Mouse (Mus musculus) R1 (cell line): ENCODE results near the gene Sorcs1.
A peak's percentile ranks its signal among the peaks of the same experiment; 100 is the strongest.

Experiments used
- DNase-seq: peaks from one replicate; pipeline ENCODE4 v3.0.0-alpha.2; 2018; ENCODE audit warnings: low read depth, low spot score

The Sorcs1 gene

DNA sequence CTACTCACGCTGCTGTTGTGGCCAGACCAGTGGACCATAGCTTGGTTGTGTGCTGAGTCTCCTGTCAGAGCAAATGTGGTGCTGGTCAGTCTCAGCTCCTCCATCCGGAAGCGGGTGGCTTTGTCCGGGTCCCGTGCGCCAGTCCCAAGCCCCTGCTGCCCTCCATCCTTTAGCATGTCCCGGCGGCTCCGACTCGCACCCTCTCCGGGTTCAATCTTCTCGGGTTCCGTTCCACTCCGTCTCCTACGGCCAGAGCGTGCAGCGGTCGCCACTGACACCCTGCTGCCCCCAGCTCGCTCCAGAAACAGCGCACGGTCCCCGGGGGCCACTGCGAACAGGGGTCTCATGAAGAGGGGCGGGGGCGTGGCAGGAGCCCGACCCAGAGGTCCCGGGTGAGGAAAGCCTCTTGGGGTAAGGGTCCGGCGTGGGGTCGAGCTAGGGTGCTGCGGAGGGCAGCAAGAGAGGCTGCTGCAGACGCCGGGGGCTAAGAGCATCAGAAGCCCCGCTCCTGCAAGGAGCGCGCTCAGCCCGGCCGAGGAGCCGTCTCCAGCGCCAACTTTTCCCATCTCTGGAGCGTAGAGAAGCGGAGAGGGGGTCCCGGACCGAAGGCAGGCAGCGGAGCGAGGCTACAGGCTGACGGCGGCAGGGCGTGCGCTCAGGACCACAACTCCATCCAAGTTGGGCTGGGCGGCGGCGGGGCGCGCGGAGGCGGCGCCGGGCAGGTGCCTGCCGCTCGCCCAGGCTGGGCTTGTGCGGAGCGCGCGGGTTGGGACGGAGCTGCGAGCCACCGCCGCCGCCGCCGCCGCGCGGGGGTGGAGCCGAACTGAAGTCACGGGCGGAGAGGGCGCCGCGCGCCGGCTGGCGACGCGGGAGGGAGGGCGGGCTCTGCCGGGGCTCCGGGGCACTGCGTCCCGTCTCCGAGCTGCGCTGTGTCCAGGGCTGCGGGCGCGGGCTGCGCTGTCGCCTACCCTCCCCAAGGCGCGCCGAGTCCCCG is at the start of gene Sorcs1:
Gene Sorcs1, minus strand, starts transcription at position 744 of the 994 bp plus-strand sequence.
- peak; percentile 66 for DNase-seq

DNA sequence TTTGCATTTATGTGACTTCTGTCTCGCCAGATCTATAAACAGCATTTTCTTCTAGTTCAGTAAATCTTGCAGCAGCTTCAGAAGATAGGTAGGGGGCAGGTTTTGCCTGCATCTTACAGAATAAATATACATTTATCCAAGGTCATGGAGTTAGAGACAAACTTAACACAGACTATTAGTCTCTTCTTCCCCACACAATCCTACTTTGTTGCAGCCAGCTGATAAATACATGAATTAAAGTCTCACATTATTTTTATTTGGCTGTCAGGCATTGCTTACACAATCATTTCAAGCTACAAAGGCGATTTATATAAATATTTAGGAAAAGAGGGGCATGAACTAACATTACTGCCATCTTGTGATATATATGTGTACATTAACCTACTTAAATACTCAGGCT is 4.8 kb upstream of the Sorcs1 start:
- no peak for DNase-seq

DNA sequence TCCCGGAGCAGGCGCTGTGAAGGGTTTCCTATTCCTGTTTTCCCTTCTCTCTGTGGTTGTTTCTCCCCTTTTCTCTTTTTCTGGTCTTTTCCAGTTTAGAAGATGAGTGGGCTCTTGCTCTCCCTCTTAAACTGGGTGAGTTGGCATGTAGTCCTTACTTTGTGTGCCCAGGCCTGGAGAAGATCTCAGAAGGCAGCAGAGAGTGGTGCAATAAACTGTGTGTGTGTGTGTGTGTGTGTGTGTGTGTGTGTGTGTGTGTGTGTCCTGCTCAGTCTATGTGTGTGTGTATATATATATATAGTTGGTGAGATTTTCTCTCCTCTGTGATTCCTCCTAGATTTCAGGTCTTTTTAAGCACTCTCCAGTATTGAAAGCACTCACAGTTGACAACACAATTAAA is 500 bp upstream of the Sorcs1 start:
- no peak for DNase-seq

GRCm38 (mm10) chr19:50676578-50677524 is 1.6 kb downstream of the Sorcs1 start:
- DNase-seq = no peak

DNA sequence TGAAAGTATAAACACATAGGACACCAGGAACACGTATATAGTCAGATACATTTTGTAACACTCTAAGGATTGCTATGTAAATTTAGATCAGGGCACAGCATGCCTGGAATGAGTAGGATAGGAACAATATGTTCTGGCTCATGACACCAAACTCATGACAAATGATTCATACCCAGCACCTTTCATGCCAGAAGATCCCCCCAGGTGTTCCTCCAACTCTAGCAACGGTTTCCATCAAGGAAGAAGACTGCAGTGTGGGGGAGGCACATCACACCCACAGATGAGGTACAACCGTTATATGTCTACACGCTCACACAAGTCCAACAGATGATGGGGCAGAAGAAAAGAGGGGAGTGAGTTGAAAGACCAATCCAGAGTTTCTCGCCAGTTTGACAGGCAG is 3.5 kb downstream of the Sorcs1 start:
- DNase-seq = no peak

DNA sequence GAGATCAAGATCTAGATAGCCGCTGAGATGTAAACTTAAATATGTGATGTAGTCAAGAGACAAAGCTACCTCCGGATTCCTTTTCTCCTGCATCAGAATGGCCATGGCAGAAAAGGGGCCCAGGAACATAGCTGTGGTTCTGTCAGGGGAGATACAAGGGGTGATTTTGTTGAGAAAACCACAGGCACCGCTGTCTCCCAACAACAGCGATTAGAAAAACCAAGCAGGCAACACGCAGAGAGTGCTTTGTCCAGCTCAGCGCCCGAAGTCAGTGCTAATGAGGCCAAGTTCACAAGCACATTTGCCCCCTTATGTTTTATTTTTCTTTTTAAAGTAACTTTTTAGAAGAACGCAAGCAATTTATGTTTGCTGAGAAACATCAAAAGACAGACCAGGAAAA is 10.9 kb downstream of the Sorcs1 start:
- no peak for DNase-seq

DNA sequence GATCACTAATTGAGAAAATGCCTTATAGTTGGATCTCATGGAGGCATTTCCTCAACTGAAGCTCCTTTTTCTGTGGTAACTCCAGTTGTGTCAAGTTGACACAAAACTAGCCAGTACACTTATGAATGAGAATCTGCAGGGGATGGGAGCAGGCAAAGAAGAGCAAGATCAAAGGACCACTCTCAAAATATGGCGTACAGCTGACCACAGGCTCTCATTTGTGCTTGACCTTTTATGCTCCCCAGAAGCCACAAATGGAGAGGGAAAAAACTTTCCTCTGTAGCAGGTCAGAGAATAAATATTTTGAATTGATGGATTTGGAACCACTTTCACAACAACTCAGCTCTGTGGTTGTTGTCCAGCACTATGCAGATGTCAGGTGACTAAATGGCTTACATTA is 14.1 kb downstream of the Sorcs1 start:
- no peak for DNase-seq

DNA sequence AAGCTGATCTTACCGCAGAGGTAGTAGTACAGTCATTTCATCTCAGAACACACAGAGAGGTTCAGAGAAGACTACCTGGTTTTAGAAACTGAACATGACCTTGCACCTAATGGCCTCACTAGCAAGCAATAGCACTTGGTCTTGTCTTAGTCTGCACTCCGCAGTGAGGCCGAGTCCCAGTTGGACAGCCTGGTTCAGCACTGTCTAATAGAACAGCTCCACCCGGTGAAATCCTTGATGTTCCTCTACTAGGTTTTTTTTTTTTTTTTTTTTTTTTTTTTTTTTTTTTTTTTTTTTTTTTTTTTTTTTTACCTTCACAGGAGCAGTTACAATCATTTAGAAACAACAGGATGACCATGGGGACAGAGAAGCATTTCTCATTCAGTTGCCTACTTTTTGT is 19.3 kb downstream of the Sorcs1 start:
- DNase-seq = peak; percentile 38

DNA sequence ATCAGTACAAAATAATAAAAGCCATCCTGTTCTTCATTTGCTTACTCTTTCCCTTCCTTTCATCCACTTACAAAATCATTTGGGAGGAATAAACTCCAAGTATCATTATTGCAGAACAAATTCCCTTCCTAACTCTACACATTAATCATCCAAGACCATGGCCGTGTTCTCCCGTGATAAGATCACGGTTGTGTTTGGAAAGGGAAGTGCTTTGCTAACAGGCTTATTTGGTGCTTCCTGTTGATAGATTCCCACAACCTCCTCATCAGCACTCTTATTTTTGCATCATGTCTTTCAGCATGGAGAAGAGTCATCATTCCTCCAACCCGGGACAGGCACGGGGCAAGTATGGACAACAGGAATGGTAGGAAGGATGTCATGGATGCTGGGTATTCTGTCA is 25.7 kb downstream of the Sorcs1 start:
- no peak for DNase-seq

- peak; percentile 78 for DNase-seq
Observed at GRCm38 (mm10) chr19:50643836-50644235, 34.6 kb downstream of the Sorcs1 start.

DNA sequence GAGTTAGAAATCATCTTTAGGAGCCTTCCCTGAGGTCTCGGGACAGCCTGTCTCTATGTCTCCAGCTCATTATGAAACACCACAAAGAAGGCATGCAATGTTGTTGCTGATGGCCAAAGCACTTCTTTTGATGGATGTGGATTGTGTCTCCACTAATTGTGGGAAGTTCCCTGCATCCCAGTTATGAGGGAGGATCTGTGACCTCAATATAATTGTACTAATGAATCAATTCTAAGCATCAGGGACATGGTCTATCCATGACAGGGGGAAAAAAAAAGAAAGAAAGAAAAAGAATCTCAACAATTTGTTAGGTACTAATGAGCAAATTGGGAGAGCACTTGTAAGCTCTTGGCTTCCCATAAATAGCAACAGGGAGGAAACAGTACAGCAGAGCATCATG is 36.3 kb downstream of the Sorcs1 start:
- no peak for DNase-seq

DNA sequence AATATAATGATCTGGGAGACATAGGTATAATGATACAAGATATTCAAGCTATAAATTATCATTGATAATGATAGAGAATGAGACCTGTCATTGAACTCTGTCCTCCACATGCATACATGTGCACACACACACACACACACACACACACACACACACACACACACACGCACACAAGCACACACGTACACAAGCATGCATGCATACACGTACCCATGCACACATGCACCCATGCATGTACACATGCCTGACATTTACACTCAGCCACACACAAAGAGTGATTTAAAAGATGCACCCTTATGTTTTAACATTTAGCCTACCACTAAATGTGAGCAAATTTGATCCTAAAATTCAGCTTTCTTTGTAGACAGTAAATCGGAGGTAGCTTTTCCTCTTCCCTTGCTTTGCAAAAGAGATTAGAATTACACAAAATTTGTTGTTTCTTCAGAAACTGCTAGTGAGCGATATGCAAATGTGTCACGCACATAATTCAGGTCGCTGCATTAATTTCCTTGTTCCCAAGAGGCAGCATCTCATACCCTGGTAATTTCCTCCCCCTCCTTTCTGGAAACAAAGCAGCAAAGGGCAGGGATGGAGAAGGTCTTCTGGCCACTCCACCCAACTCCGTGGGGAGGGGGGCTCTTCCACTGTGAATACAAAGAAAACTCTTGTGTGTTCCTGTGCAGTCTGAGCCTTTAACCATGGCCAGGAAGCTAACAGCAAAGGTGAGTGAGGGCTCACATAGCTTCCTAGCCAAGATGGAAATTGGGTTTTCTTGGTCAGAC is 38.0 kb downstream of the Sorcs1 start:
- DNase-seq = no peak

DNA sequence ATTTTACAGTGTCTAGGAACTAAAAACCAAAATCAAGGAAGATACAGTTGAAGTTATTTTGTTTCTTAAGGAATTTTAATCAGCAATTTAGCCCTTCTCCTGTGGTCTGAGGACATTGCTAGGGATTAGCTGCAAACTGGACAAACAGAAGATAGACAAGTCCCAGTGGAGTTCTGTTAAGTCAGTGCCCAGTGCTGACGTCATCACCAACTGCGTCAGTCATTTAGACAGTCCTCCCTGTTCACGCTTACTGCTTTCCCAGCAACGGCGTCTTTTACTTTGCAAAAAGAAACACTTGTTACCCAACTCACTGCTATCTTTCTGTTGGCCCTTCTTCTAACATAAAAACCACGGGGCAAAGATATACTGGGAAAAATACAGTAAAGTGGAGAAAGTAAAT is 40.3 kb downstream of the Sorcs1 start:
- no peak for DNase-seq

- DNase-seq = peak; percentile 38
Observed at GRCm38 (mm10) chr19:50614013-50614412, 64.4 kb downstream of the Sorcs1 start.

DNA sequence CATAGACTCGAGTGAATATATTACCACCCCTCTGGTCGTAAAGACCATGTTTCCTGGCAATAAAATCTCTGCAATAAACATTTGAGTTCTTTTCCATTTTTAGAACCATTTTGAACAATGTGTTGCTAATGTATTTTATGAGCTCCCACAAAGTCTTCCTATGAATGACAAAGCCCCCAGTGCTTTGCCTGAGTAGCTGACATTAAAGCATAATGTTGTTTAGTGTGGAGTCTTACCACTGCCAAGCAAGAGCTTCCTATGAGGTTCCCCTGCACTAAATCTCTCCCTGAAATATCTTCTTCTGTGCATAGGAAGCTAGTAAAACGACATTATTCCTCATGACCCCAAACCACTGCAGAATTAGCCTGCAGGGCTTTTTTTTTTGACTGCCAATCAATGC is 66.8 kb downstream of the Sorcs1 start:
- DNase-seq = no peak

DNA sequence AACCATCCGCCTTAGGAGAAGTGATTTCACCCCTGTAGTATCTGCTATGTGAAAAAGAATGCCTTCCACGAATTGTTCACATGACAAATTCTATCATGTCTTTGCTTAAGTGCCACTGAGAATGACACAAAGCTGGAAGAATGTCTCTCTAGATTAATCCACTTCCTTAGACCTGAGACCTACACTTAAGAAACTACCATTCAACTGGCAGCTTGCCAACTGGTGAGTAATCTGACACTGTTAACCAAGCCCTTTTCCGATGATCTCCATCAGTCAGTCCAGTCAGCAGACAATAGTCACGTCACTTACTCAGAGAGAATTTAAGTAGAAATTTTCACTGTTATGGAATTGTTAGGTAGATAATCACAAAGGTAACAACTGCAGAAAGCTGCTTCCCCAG is 74.6 kb downstream of the Sorcs1 start:
- DNase-seq = peak; percentile 8

DNA sequence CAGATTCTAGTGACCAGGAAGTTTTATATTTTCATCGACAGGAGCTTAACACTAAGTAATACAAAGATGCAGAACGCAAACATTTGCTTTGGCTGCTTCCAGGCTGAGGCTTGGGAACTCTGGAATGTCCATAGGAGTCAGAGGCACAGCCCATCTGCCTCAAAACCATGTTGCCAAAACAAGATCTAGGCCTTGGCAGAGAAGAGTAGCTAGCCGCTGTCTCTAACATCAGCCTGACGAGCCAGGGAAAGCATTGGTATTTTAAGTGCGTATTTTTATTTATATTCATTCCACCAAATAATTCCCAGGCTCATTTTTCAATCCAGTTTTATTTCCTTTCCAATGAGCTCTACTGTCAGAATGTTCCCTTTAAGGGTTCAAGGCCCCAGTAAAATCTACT is 75.1 kb downstream of the Sorcs1 start:
- DNase-seq = no peak

DNA sequence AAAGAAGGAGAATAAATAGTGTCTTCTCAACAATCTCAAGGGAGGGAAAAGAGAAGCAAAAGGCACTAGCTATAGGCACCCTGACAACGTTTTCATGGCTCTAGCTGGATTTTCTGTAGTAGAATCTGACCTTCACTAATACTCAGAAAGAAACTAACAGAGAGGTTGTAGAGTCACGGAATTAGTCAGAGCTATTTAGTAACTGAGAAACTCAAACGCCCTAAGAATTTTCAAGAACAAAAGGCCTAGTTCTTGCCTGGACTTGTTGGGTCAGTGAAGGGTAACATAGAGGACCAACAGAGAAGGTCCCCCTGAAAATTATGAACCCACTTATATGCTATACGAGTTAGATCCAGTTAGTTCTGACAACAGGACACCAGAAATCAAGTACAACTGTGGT is 81.1 kb downstream of the Sorcs1 start:
- DNase-seq = no peak

- no peak for DNase-seq
Observed at GRCm38 (mm10) chr19:50586182-50586581, 92.3 kb downstream of the Sorcs1 start.

- no peak for DNase-seq
Observed at GRCm38 (mm10) chr19:50582952-50583351, 95.5 kb downstream of the Sorcs1 start.

DNA sequence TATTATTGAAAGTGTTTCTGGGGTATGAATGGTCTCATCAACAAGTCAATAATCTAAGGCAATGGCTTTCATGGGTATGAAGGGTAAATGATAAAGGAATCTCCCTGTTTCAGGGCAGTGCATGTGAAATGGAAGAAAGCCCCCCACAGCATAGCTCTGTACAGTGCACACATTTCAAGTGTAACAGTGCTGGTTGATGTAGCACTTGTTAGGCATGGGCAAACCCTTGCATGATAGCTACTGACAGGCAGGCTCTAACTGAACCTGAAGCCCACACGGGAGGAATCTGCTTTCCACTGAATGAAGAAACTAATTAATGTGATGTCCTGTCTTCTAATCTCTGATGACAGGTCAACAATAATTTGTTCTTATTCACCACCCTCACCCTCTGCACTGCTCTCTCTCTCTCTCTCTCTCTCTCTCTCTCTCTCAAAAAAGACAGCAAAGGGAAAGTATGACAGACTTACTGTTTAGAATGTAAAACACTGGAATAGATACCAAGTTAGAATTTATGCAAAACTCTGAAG is 108.7 kb downstream of the Sorcs1 start:
- no peak for DNase-seq
